Mouse (Mus musculus) liver, embryonic 14.5 days (tissue): Measurements from ENCODE around the gene Hdc.
A peak's percentile ranks its signal among the peaks of the same experiment; 100 is the strongest.

ENCODE experiments used
- CTCF ChIP-seq: IDR thresholded peaks from 2 replicates; pipeline ENCODE4 v1.5.1; 2016; ENCODE audit warnings: antibody characterized with exemption, low read depth, control low read depth
- EP300 ChIP-seq: IDR thresholded peaks from 2 replicates; pipeline ENCODE4 v1.6.1; 2016; ENCODE audit warnings: antibody characterized with exemption, low read depth

DNA sequence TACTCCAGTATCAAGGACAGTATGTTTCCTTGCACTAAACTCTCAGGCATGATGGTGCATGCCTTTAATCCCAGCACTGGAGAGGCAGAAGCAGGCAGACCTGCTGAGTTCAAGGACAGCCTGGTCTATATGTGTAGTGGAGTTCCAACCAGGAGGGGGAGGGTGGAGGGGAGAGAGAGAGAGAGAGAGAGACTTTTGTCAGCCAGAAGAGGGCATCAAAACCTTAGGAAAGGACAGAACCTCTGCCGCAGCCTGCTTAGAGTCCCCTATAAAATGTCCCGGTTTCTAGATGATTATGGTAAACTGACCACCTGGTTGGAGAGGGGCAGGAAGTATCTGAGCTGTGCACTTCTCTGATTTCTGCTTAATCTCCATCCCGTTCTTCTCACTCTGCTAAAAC is 20.1 kb downstream of the Hdc start:
- TF ChIP-seq CTCF (peak; percentile 49), EP300 (no peak)
